Mouse (Mus musculus) MEL (cell line): ENCODE data around the gene Aco2. TPM values are rescaled to one million over a fixed set of nuclear protein-coding genes. Genes with fewer than 3 reads are reported as not detected.
"Not testable (repeated sequence)": the region's sequence is repeated elsewhere in the genome, so short reads cannot be mapped to it uniquely, and the experiment has no call there.

Experiments
- DNase-seq: peaks from one replicate; pipeline ENCODE4 v3.0.0; 2011; ENCODE audit warnings: low read depth, low spot score
- H3K27ac ChIP-seq: 2 replicates; pipeline ENCODE4 v1.5.1; 2012; ENCODE audit warnings: low read depth, mild to moderate bottlenecking, control low read depth, low read length, moderate library complexity; ENCODE audit not compliant: control insufficient read depth
- H3K27me3 ChIP-seq, 2 experiments: fragments of 150-350 bp in 1 of 2; sonication (generic) in 1 of 2; 2 replicates each; pipeline ENCODE4 v1.6.1; 2012; ENCODE audit warnings: low read length in 2 of 2, mild to moderate bottlenecking in 2 of 2, improper control_type of control experiment in 1 of 2, moderate library complexity in 1 of 2; ENCODE audit not compliant: insufficient read depth in 2 of 2, control insufficient read depth in 1 of 2
- H3K36me3 ChIP-seq, 2 experiments: 2 replicates each; pipeline ENCODE4 v1.6.1; 2012 to 2014; ENCODE audit warnings: low read length in 2 of 2, improper control_type of control experiment in 1 of 2, inconsistent platforms in 1 of 2, mild to moderate bottlenecking in 1 of 2; ENCODE audit not compliant: insufficient read depth in 2 of 2, control insufficient read depth in 1 of 2
- H3K4me1 ChIP-seq, 2 experiments: fragments of 150-350 bp in 1 of 2; sonication (generic) in 1 of 2; 2 replicates each; pipeline ENCODE4 v1.6.1; 2012; ENCODE audit warnings: low read length in 2 of 2, improper control_type of control experiment in 1 of 2, mild to moderate bottlenecking in 1 of 2; ENCODE audit not compliant: insufficient read depth in 2 of 2, control insufficient read depth in 1 of 2
- H3K4me3 ChIP-seq, 2 experiments: fragments of 150-350 bp in 1 of 2; sonication (generic) in 1 of 2; 2 replicates each; pipeline ENCODE4 v1.5.1; 2012; ENCODE audit warnings: low read depth in 2 of 2, low read length in 2 of 2, mild to moderate bottlenecking in 2 of 2, moderate library complexity in 2 of 2, control low read depth in 1 of 2, improper control_type of control experiment in 1 of 2; ENCODE audit not compliant: control insufficient read depth in 1 of 2, insufficient read depth in 1 of 2
- H3K79me2 ChIP-seq: 2 replicates; pipeline ENCODE4 v1.6.1; 2012; ENCODE audit warnings: mild to moderate bottlenecking, low read length, moderate library complexity; ENCODE audit not compliant: control insufficient read depth, poor library complexity, insufficient read depth
- H3K9ac ChIP-seq: 2 replicates; pipeline ENCODE4 v1.6.1; 2012; ENCODE audit warnings: low read depth, mild to moderate bottlenecking, control low read depth, low read length, moderate library complexity; ENCODE audit not compliant: control insufficient read depth, poor library complexity, severe bottlenecking
- H3K9me3 ChIP-seq: fragments of 150-350 bp; sonication (generic); replicated peaks from 2 replicates; pipeline ENCODE4 v1.6.1; 2012; ENCODE audit warnings: mild to moderate bottlenecking, low read length, improper control_type of control experiment, moderate library complexity; ENCODE audit not compliant: insufficient read depth
- CTCF ChIP-seq, 3 experiments: IDR thresholded peaks in 2 of 3; conservative IDR thresholded peaks in 1 of 3; 2 replicates each; pipeline ENCODE4 v1.5.1; 2011 to 2012; ENCODE audit warnings: low read length in 3 of 3, low read depth in 2 of 3, mild to moderate bottlenecking in 2 of 3, improper control_type of control experiment in 1 of 3, inconsistent platforms in 1 of 3, mixed read lengths in 1 of 3, moderate library complexity in 1 of 3; ENCODE audit not compliant: control insufficient read depth in 1 of 3, insufficient read depth in 1 of 3, poor library complexity in 1 of 3, severe bottlenecking in 1 of 3
- ELF1 ChIP-seq: IDR thresholded peaks from 2 replicates; pipeline ENCODE4 v1.6.1; 2014; ENCODE audit warnings: low read depth, mild to moderate bottlenecking, inconsistent platforms, low read length, improper control_type of control experiment, moderate library complexity
- GABPA ChIP-seq: IDR thresholded peaks from 2 replicates; pipeline ENCODE4 v1.6.1; 2012; ENCODE audit warnings: low read depth, mild to moderate bottlenecking, inconsistent platforms, low read length, improper control_type of control experiment, moderate library complexity
- HCFC1 ChIP-seq: IDR thresholded peaks from 2 replicates; pipeline ENCODE4 v1.6.1; 2012; ENCODE audit warnings: low read depth, mild to moderate bottlenecking, inconsistent platforms, low read length, improper control_type of control experiment, moderate library complexity
- KAT2A ChIP-seq: conservative IDR thresholded peaks from 2 replicates; pipeline ENCODE4 v1.6.1; 2012; ENCODE audit warnings: low read depth, low read length, improper control_type of control experiment, inconsistent platforms
- MAZ ChIP-seq: IDR thresholded peaks from 2 replicates; pipeline ENCODE4 v1.6.1; 2012; ENCODE audit warnings: low read depth, mild to moderate bottlenecking, inconsistent platforms, low read length, improper control_type of control experiment
- MEF2A ChIP-seq: IDR thresholded peaks from 2 replicates; pipeline ENCODE4 v1.6.1; 2014; ENCODE audit warnings: low read depth, mild to moderate bottlenecking, inconsistent platforms, low read length, improper control_type of control experiment; ENCODE audit not compliant: poor library complexity, insufficient replicate concordance, severe bottlenecking; ENCODE audit errors: extremely low read depth
- POLR2A ChIP-seq, 2 experiments: IDR thresholded peaks; 2 replicates each; pipeline ENCODE4 v1.6.1; 2011 to 2012; ENCODE audit warnings: low read length in 2 of 2, mild to moderate bottlenecking in 2 of 2, control low read depth in 1 of 2, improper control_type of control experiment in 1 of 2, low read depth in 1 of 2, moderate library complexity in 1 of 2; ENCODE audit not compliant: control insufficient read depth in 1 of 2, insufficient read depth in 1 of 2, poor library complexity in 1 of 2
- POLR2AphosphoS5 ChIP-seq: IDR thresholded peaks from 2 replicates; pipeline ENCODE4 v1.6.1; 2012; ENCODE audit warnings: low read depth, borderline replicate concordance, mild to moderate bottlenecking, inconsistent platforms, low read length, moderate library complexity, mixed read lengths
- RCOR1 ChIP-seq: IDR thresholded peaks from 2 replicates; pipeline ENCODE4 v1.6.1; 2012; ENCODE audit warnings: low read depth, mild to moderate bottlenecking, inconsistent platforms, low read length, improper control_type of control experiment
- SMC3 ChIP-seq: IDR thresholded peaks from 2 replicates; pipeline ENCODE4 v1.6.1; 2011; ENCODE audit warnings: low read depth, low read length, improper control_type of control experiment
- TAL1 ChIP-seq: IDR thresholded peaks from 2 replicates; pipeline ENCODE4 v1.6.1; 2012; ENCODE audit warnings: mild to moderate bottlenecking, inconsistent platforms, low read length, moderate library complexity, mixed read lengths
- TCF12 ChIP-seq: IDR thresholded peaks from 2 replicates; pipeline ENCODE4 v1.6.1; 2014; ENCODE audit warnings: low read depth, mild to moderate bottlenecking, inconsistent platforms, low read length, improper control_type of control experiment, moderate library complexity
- UBTF ChIP-seq: IDR thresholded peaks from 2 replicates; pipeline ENCODE4 v1.6.1; 2012; ENCODE audit warnings: low read depth, mild to moderate bottlenecking, inconsistent platforms, low read length, improper control_type of control experiment, moderate library complexity, borderline replicate concordance; ENCODE audit not compliant: insufficient read depth
- USF1 ChIP-seq: IDR thresholded peaks from 2 replicates; pipeline ENCODE4 v1.6.1; 2014; ENCODE audit warnings: low read depth, mild to moderate bottlenecking, inconsistent platforms, low read length, improper control_type of control experiment, moderate library complexity
- ZMIZ1 ChIP-seq: IDR thresholded peaks from 2 replicates; pipeline ENCODE4 v1.6.1; 2012; ENCODE audit warnings: low read depth, mild to moderate bottlenecking, inconsistent platforms, low read length, improper control_type of control experiment, moderate library complexity
- polyA plus RNA-seq, 2 experiments: library from polyadenylated mRNA; stranded (reverse) in 1 of 2; unstranded in 1 of 2; fragments of >175 nt in 1 of 2; fragments of >200 nt in 1 of 2; gene quantifications; 2 replicates each; pipeline versions ENCODE4 v1.2.1 to v1.2.4; 2012; ENCODE audit warnings: low replicate concordance in 2 of 2, low read depth in 1 of 2; ENCODE audit not compliant: insufficient read length in 2 of 2, insufficient read depth in 1 of 2, missing spikeins in 1 of 2
- total RNA-seq: library from RNA; depleted of rRNA; stranded (reverse); fragments of 300-350 nt; gene quantifications from 2 replicates; pipeline ENCODE4 v1.2.3, GENCODE M21; 2012

The Aco2 gene
- total and polyA plus RNA-seq, 3 experiments: 248 to 1,242 (median 447) TPM

DNA sequence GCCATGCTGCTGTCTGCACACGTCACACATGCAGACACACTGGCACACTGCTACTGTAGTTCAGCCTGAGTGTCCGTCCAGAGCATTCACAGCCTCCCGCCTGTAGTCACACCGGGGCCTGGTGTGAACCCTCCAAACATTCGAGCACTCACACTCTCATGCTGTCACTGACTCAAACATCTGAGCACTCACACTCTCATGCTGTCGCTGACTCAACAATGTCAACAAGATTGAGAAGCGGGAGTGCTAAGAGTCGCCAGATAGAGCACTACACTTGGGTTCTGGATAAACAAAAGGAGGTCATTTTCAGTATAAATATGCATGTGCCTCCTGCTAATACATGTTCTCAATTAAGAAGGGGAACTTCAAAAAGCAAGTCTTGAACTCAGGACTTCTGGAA, 35.8 kb downstream of the Aco2 start:
- no peaks in the 10 kb centered on the region for H3K27me3 ChIP-seq
- H3K9ac ChIP-seq: no peak overlapping the region
- H3K79me2 ChIP-seq: no peaks in the 10 kb centered on the region
- no peak for DNase-seq
- H3K9me3 ChIP-seq: no peaks in the 10 kb centered on the region
- peaks cover 0 to 28% of the 10 kb centered on the region in 2 experiments; a peak in 2 of 4 replicates for H3K36me3 ChIP-seq
- no peak overlapping the region for H3K27ac ChIP-seq
- H3K4me3 ChIP-seq: no peak overlapping the region
- no peak for TF ChIP-seq KAT2A
- TF ChIP-seq, all 39 proteins: peak for 0
- H3K4me1 ChIP-seq: no peaks in the 10 kb centered on the region

DNA sequence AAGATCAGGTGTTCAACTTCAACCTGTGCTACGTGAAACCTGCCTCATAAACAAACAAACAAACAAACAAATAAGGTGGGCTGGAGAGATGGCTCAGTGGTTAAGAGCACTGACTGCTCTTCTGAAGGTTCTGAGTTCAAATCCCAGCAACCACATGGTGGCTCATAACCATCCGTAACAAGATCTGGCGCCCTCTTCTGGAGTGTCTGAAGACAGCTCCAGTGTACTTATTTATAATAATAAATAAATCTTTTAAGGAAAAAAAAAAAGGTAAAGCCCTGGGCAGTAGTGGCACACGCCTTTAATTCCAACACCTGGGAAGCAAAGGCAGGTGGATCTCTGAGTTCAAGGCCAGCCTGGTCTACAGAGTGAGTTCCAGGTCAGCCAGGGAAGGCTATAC, 36.7 kb downstream of the Aco2 start:
- H3K4me3 ChIP-seq, DNase-seq, H3K4me1 ChIP-seq, H3K9me3 ChIP-seq, H3K27ac ChIP-seq, H3K27me3 ChIP-seq, H3K79me2 ChIP-seq, H3K9ac ChIP-seq: not testable (repeated sequence)
- H3K36me3 ChIP-seq: peaks cover 0 to 33% of the 10 kb centered on the region in 2 experiments; a peak in 2 of 4 replicates
- TF ChIP-seq CTCF (IDR thresholded peaks at IDR 0.05 in 2 of 3, conservative IDR thresholded peaks at IDR 0.05 in 1 of 3; ENCODE audit: control insufficient read depth in 1 of 3, insufficient read depth in 1 of 3, low read depth in 2 of 3, low read length in 3 of 3, poor library complexity in 1 of 3, severe bottlenecking in 1 of 3): peak in 1 of 3 experiments; percentile 13; a peak in 1 of 6 replicates
- 0 out of 2 replicates have a peak, but pooled peaks have one; percentile 8 for TF ChIP-seq SMC3

DNA sequence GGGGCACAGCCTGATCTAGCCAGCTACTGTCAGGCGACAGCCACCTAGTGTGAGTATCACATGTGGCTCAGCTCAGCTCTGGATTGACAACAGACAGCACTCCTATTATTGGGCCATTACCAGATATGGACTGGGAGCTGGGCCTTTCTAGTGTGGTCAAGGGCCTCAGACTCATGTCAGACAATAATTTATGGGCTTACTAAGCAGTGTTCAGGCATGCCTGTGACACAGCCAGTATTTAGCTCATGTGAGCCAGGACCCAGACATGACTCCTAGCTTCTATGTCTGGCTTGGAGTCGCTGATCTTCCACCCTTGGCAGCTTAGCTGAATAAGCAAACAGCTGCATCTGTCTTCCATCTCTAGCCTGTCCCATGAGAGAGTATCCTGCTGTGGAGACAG, 40.4 kb downstream of the Aco2 start:
- DNase-seq: no peak
- peaks cover 8 to 18% of the 10 kb centered on the region in 2 experiments for H3K36me3 ChIP-seq
- 0 out of 4 replicates have a peak, but pooled peaks of 1 of the 2 experiments have one; percentile 14 for TF ChIP-seq POLR2A (IDR thresholded peaks at IDR 0.05; ENCODE audit: control insufficient read depth in 1 of 2, insufficient read depth in 1 of 2, low read depth in 1 of 2, low read length in 2 of 2, poor library complexity in 1 of 2)
- no peak for TF ChIP-seq MEF2A
- H3K9ac ChIP-seq: no peak overlapping the region
- no peak overlapping the region for H3K4me3 ChIP-seq
- no peaks in the 10 kb centered on the region for H3K79me2 ChIP-seq
- 0 out of 4 replicates have a peak, but pooled peaks cover 0 to 2% of the 10 kb centered on the region in 2 experiments for H3K4me1 ChIP-seq
- no peaks in the 10 kb centered on the region for H3K27me3 ChIP-seq
- H3K27ac ChIP-seq: no peak overlapping the region
- H3K9me3 ChIP-seq: no peaks in the 10 kb centered on the region

DNA sequence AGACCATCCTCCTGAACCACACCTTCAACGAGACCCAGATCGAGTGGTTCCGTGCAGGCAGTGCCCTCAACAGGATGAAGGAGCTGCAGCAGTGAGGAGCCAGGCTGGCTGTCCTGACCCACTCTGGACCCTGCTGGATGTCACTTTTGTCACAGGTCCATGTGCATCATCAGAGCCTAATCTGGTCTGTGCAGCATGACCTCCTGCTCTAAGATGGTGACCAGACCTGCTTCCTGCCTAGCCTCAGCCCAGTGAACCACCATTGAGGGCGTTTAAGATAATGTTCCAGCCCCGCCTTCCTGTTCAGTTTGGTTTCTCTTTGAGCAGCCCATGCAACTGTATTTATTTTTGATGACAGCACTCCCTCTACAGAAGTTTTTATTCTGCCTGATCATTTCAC, 42.6 kb downstream of the Aco2 start:
- DNase-seq: peak; percentile 46
- H3K4me1 ChIP-seq: 0 out of 4 replicates have a peak, but pooled peaks cover 0 to 2% of the 10 kb centered on the region in 2 experiments
- peaks cover 8 to 12% of the 10 kb centered on the region in 2 experiments for H3K36me3 ChIP-seq
- no peak overlapping the region for H3K27ac ChIP-seq
- no peaks in the 10 kb centered on the region for H3K9me3 ChIP-seq
- no peak overlapping the region for H3K9ac ChIP-seq
- no peak overlapping the region for H3K4me3 ChIP-seq
- H3K79me2 ChIP-seq: no peaks in the 10 kb centered on the region
- TF ChIP-seq HCFC1: no peak
- no peak for TF ChIP-seq RCOR1
- TF ChIP-seq GABPA: no peak
- TF ChIP-seq POLR2AphosphoS5: no peak
- TF ChIP-seq TAL1: peak; percentile 35
- no peak for TF ChIP-seq USF1
- TF ChIP-seq ELF1: no peak
- no peak for TF ChIP-seq TCF12
- no peak for TF ChIP-seq UBTF
- TF ChIP-seq MAZ: no peak
- peak; percentile 33; the same call in 1 of the 2 replicates for TF ChIP-seq ZMIZ1
- H3K27me3 ChIP-seq: no peaks in the 10 kb centered on the region
